ENCODE assay signal across 26 mouse cellular contexts in genomic region chr12:110946216-110946615, GRCm38 (mm10). TPM values are rescaled to one million over a fixed set of nuclear protein-coding genes. Genes with fewer than 3 reads are reported as not detected.
DNase-seq lines count a peak whose midpoint lies in the region; ATAC-seq and TF ChIP-seq lines count a peak whose summit lies in the region.
"Had no signal": no experiment of that assay in that cellular context is flagged by ENCODE, and none has a peak within 500 bp of the region (broad histone marks: within the 10 kb centered on the region; RNA-seq: fewer than 3 reads in every experiment).

No protein-coding gene starts in this region.

- TF ChIP-seq POLR2A in myocyte (IDR thresholded peaks at IDR 0.05; ENCODE audit: insufficient read length, low read depth): no peak

- no peaks in the 10 kb centered on the region for H3K4me1 ChIP-seq in limb, embryonic 13.5 days
- H3K4me1 ChIP-seq in limb, embryonic 10.5 days: no peaks in the 10 kb centered on the region
- H3K4me1 ChIP-seq in heart, embryonic 12.5 days (replicated peaks): no peaks in the 10 kb centered on the region

- H3ac ChIP-seq in myocyte (ENCODE audit: control insufficient read depth, insufficient read length): no peak overlapping the region

- 0 out of 2 replicates have a peak overlapping the region, but pooled peaks have one; percentile 4 for H3K9ac ChIP-seq in limb, embryonic 13.5 days
- H3K9ac ChIP-seq in heart, embryonic 12.5 days: no peak overlapping the region
- H3K9ac ChIP-seq: forebrain, postnatal 0 days; heart, embryonic 13.5 days; hindbrain, embryonic 14.5 days had no signal

- H3K9me3 ChIP-seq in limb, embryonic 13.5 days: no peaks in the 10 kb centered on the region
- no peaks in the 10 kb centered on the region for H3K9me3 ChIP-seq in limb, embryonic 10.5 days (replicated peaks)
- no peaks in the 10 kb centered on the region for H3K9me3 ChIP-seq in heart, embryonic 12.5 days (replicated peaks)
- H3K9me3 ChIP-seq: heart, embryonic 13.5 days had no signal

- H3K27ac ChIP-seq in limb, embryonic 13.5 days: no peak overlapping the region
- no peak overlapping the region for H3K27ac ChIP-seq in limb, embryonic 10.5 days
- H3K27ac ChIP-seq in heart, embryonic 12.5 days (ENCODE audit: poor library complexity, severe bottlenecking): no peak overlapping the region
- H3K27ac ChIP-seq: heart, embryonic 13.5 days; hindbrain, embryonic 14.5 days; hindbrain, postnatal 0 days had no signal

- no peaks in the 10 kb centered on the region for H3K79me2 ChIP-seq in myocyte (ENCODE audit: control insufficient read depth, insufficient read depth)

- no peaks in the 10 kb centered on the region for H3K27me3 ChIP-seq in limb, embryonic 13.5 days
- no peaks in the 10 kb centered on the region for H3K27me3 ChIP-seq in limb, embryonic 10.5 days (ENCODE audit: low read depth, poor library complexity, severe bottlenecking)
- no peaks in the 10 kb centered on the region for H3K27me3 ChIP-seq in myocyte (ENCODE audit: control insufficient read depth, insufficient read depth, insufficient read length)
- H3K27me3 ChIP-seq in heart, embryonic 12.5 days (replicated peaks): no peaks in the 10 kb centered on the region
- H3K27me3 ChIP-seq: heart, embryonic 13.5 days; Patski had no signal

- WGBS in limb, embryonic 13.5 days: 92% methylated on average over 7 of the region's 7 CpGs
- WGBS in limb, embryonic 10.5 days: 92% methylated on average over 7 of the region's 7 CpGs
- WGBS in heart, embryonic 12.5 days: 82% methylated on average over 7 of the region's 7 CpGs

- no peak overlapping the region for H3K4me3 ChIP-seq in limb, embryonic 13.5 days
- H3K4me3 ChIP-seq in limb, embryonic 10.5 days: no peak overlapping the region
- H3K4me3 ChIP-seq in myocyte: no peak overlapping the region
- no peak overlapping the region for H3K4me3 ChIP-seq in heart, embryonic 12.5 days
- H3K4me3 ChIP-seq: heart, embryonic 13.5 days had no signal

- H3K4me2 ChIP-seq in limb, embryonic 13.5 days (replicated peaks): no peak overlapping the region
- peak overlapping the region; percentile 62 for H3K4me2 ChIP-seq in myocyte (ENCODE audit: low read depth)
- no peak overlapping the region for H3K4me2 ChIP-seq in heart, embryonic 12.5 days
- H3K4me2 ChIP-seq: heart, embryonic 13.5 days; hindbrain, embryonic 14.5 days had no signal

- H3K36me3 ChIP-seq in limb, embryonic 13.5 days: peaks cover 49% of the 10 kb centered on the region
- peaks cover 52% of the 10 kb centered on the region for H3K36me3 ChIP-seq in limb, embryonic 10.5 days
- peaks cover 8% of the 10 kb centered on the region for H3K36me3 ChIP-seq in myocyte (ENCODE audit: control insufficient read depth, insufficient read depth)
- peaks cover 40% of the 10 kb centered on the region for H3K36me3 ChIP-seq in heart, embryonic 12.5 days

- DNase-seq in limb, embryonic 10.5 days (ENCODE audit: low spot score): no peak
- peak; percentile 81 for DNase-seq in 3T3-L1 (ENCODE audit: low read depth, low spot score)
- DNase-seq in Muller cell, postnatal 12 days (ENCODE audit: inconsistent ontology term): peak; percentile 41
- DNase-seq in left cerebral cortex, adult 9 months (ENCODE audit: low spot score in 2 of 2): no peak
- DNase-seq in layer of hippocampus, adult 9-11 months: no peak
- DNase-seq: adrenal gland, postnatal 14 days; B cell, adult 2 months; cerebellum, adult 18-20 months; cerebellum, adult 9-10 months; cerebellum, postnatal 14 days; forebrain, postnatal 0 days; gastrocnemius, postnatal 25 days; heart, adult 18-20 months; heart, postnatal 14 days; heart, postnatal 4 days had no signal

- ATAC-seq in limb, embryonic 13.5 days (ENCODE audit: low FRiP score, low read depth): no peak
- ATAC-seq in heart, embryonic 12.5 days (ENCODE audit: insufficient number of reproducible peaks, low FRiP score): no peak
- ATAC-seq: CD4-positive, CD25-positive, alpha-beta regulatory T cell, adult 4 months; forebrain, embryonic 14.5 days; forebrain, postnatal 0 days; hindbrain, postnatal 0 days; inflammation-experienced regulatory T-cells, adult 6 months; intestine, embryonic 16.5 days; Patski had no signal

TF ChIP-seq in myocyte, 11 proteins besides CTCF, POLR2A, EP300 and RAD21:
- TF ChIP-seq POLR2AphosphoS2 (IDR thresholded peaks at IDR 0.05; ENCODE audit: insufficient read length, low read depth): no peak
- peak in 1 of 3 experiments; percentile 12 for TF ChIP-seq MYOD1 (IDR thresholded peaks at IDR 0.05; ENCODE audit: control insufficient read depth in 1 of 3, insufficient read length in 2 of 3, low read depth in 2 of 3)
- no peak for TF ChIP-seq TCF3 (IDR thresholded peaks at IDR 0.05; ENCODE audit: insufficient read length, low read depth)

RNA-seq across cellular contexts. Expression of gene Ankrd9, which starts 32.6 kb away (rescaled TPM):
- polyA plus RNA-seq in limb, embryonic 13.5 days (2015; fragmentation: Nextera tagmentation; extraction: Ambion mirVana): 14.1 and 16.3 TPM in 2 replicates
- 15.2 and 17.2 TPM in 2 replicates for polyA plus RNA-seq in limb, embryonic 10.5 days (2016; fragmentation: Nextera tagmentation; extraction: Ambion mirVana)
- 11.5 TPM for polyA plus RNA-seq in myocyte (2012; fragmentation: generic; extraction: Trizol)
- 13.2 and 14.2 TPM in 2 replicates for polyA plus RNA-seq in heart, embryonic 12.5 days (2016; fragmentation: Nextera tagmentation; extraction: Ambion mirVana)

RNA-seq across cellular contexts. Expression of gene Tecpr2, which starts 57.2 kb away (rescaled TPM):
- 4.4 and 4.9 TPM in 2 replicates for polyA plus RNA-seq in limb, embryonic 13.5 days (2015; fragmentation: Nextera tagmentation; extraction: Ambion mirVana)
- 6.0 and 6.7 TPM in 2 replicates for polyA plus RNA-seq in limb, embryonic 10.5 days (2016; fragmentation: Nextera tagmentation; extraction: Ambion mirVana)
- polyA plus RNA-seq in myocyte (2012; fragmentation: generic; extraction: Trizol): 4.2 TPM
- 3.8 and 4.5 TPM in 2 replicates for polyA plus RNA-seq in heart, embryonic 12.5 days (2016; fragmentation: Nextera tagmentation; extraction: Ambion mirVana)

RNA-seq across cellular contexts. Expression of gene Cinp, which starts 57.3 kb away (rescaled TPM):
- 69.0 and 73.4 TPM in 2 replicates for polyA plus RNA-seq in limb, embryonic 13.5 days (2015; fragmentation: Nextera tagmentation; extraction: Ambion mirVana)
- 88.4 and 114 TPM in 2 replicates for polyA plus RNA-seq in limb, embryonic 10.5 days (2016; fragmentation: Nextera tagmentation; extraction: Ambion mirVana)
- polyA plus RNA-seq in myocyte (2012; fragmentation: generic; extraction: Trizol): 54.4 TPM
- 63.3 and 66.7 TPM in 2 replicates for polyA plus RNA-seq in heart, embryonic 12.5 days (2016; fragmentation: Nextera tagmentation; extraction: Ambion mirVana)

Comparison
In these comparisons a context has a peak if more than half of its experiments do, and no peak if none do; other contexts are left out.
1. DNase-seq: peak in 3T3-L1 (single experiment) and Muller cell, postnatal 12 days (single experiment); none in limb, embryonic 10.5 days (single experiment), left cerebral cortex, adult 9 months (0 of 2) and layer of hippocampus, adult 9-11 months (single experiment).